Mouse (Mus musculus) cerebellum, adult 2 months (tissue): Measurements from ENCODE around the gene Ucp2.

Experiments used
- CTCF ChIP-seq: fragments of 200-500 bp; IDR thresholded peaks from 2 replicates; pipeline ENCODE4 v1.5.1; 2011; ENCODE audit warnings: low read depth, mild to moderate bottlenecking, control low read depth, low read length, moderate library complexity, borderline replicate concordance; ENCODE audit not compliant: insufficient read depth
- POLR2A ChIP-seq: fragments of 200-500 bp; IDR thresholded peaks from 2 replicates; pipeline ENCODE4 v1.6.1; 2011; ENCODE audit warnings: low read length, control low read depth, borderline replicate concordance; ENCODE audit not compliant: insufficient read depth

DNA sequence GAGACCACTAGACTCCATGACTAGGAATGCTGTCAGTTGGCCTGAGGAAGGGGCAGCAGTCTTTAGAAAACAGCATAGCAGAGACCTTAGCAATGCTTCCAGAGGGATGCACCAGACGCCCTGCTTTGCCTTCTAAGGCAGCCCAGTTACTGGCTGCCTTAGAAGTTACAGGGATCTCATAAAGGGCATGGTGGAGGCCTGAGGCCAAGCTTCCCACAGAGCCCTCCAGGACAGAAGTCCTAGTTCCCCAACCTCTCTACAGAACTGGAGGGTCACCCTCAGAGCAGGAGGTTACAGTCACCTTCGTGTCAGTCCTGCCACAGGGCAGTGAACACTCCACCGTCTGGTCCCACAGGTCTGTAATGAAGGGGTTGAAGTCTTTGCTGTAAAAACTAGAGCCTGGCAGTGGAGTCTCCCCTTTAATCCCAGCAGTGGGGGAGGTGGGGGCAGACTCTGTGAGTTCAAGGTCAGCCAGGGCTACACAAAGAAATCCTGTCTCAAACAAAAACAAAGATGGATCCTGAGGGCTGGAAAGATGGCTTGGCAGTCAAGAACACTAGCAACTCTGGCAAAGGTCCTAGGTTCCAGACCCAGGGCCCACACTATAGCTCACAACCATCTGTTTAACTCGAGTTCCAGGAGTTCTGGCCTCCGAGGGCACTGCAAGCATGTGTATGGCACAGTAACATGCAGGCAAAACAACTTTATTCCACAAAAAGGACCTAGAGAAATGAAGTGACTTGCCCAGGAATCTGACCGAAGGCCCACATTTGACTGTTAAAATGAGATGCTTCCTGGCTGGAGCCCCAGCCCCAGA lies 8.1 kb downstream of the Ucp2 start:
- TF ChIP-seq CTCF, result no peak
- TF ChIP-seq POLR2A, result no peak
